Mouse (Mus musculus) lung, postnatal 0 days (tissue): ENCODE data around the gene Polr3a.

Experiments used
- CTCF ChIP-seq: IDR thresholded peaks from 2 replicates; pipeline ENCODE4 v1.5.1; 2016; ENCODE audit warnings: antibody characterized with exemption, mild to moderate bottlenecking
- EP300 ChIP-seq: IDR thresholded peaks from 2 replicates; pipeline ENCODE4 v1.6.1; 2016; ENCODE audit warnings: antibody characterized with exemption, mild to moderate bottlenecking, control low read depth

- TF ChIP-seq EP300 (no peak), CTCF (no peak)
Observed at GRCm38 (mm10) chr14:24493256-24493655, 6.4 kb upstream of the Polr3a start.
